Mouse (Mus musculus) thymus, adult 18-20 months (tissue): ENCODE results near the gene Thbd.

Experiments used
- DNase-seq, 2 experiments: peaks; one replicate each; pipeline ENCODE4 v3.0.0; 2022; ENCODE audit warnings: mixed read lengths in 2 of 2

Thbd gene

GRCm38 (mm10) chr2:148381076-148381475 lies 26.9 kb downstream of the Thbd start:
- DNase-seq = no peak

GRCm38 (mm10) chr2:148379899-148380413 lies 28.0 kb downstream of the Thbd start:
- DNase-seq = no peak

DNA sequence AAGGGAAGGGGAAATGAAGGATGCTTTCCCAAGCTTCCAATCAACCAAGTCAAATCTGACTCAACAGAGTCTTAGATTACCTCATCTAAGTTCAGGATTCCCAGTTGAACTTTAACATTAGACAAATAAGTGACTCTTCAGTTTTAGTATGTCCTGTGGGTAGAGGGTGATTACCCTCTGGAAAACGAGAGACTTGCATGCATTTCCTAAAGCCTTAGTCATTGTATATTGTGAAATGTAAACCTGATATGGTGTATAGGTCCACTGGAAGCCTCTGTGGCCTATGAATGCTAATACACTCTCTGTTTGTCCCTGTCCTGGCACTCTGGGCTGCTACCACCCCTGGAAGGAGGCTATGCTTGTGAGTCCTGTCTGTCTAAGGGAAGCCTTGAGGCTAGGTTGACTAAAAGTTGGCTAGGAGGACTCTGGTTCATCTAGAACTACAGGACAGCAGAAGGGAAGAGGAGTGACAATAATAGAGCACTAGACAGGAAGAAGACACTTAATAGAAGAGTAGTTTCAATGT lies 29.1 kb downstream of the Thbd start:
- DNase-seq = no peak

DNA sequence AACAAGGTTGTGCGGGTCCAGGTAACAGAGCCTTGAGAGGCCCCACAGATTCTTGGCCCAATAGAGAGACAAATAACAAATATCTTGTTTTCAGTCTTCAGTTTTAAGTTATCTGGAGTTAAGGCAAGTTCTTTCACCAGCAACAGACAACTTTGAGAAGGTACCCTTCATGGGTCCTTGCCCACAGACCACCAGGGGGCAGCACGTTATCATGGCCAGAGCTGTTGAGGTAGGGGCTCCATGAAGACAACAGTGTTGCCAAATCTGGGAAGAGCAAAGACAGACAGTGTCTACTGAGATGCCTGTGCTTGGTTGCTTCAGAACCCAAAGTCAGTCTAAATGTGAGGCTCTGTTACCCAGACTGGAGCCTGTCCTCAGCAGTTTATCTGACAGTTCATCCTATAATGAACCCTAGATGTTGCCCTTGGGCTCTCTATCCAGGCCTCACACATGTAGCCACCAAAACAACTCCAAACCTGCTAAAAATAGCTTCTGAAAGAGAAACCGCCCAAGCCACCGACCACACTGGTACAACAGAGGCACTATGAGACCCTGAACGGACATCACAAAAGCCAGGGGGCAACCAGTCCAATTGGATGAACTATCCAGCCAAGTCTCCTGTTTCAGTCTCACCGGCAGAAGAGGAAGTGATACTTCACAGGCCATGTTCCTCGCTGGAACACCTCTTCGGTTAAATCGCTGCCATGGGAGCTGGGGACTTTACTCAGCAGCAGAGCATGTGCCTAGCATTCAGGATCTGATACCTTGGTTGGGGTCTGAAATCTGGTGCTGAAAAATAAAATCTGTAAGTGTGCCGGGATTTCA lies 32.5 kb downstream of the Thbd start:
- DNase-seq = no peak

DNA sequence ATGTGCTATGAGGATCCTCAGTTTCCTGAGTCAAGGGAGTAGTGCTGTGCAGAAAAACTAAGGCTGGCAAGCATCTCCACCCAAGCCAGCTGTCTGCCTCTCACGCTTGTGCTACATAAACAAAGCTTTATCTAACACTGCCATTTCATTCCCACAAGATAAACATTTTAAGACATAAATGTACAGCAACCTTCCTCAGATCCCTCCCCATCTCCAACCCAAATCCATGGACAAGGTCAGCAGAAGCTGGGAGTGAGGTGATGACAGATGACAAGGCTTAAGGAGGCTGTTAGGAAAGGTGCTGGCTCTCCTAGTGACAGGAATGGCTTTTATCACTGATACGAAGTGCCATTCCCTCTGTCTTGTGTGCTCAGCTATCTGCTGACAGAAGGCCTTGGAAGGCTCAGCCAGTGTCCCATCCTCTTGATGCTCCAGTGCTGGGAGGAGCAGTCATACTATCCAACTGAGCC lies 34.4 kb downstream of the Thbd start:
- no peak for DNase-seq

DNA sequence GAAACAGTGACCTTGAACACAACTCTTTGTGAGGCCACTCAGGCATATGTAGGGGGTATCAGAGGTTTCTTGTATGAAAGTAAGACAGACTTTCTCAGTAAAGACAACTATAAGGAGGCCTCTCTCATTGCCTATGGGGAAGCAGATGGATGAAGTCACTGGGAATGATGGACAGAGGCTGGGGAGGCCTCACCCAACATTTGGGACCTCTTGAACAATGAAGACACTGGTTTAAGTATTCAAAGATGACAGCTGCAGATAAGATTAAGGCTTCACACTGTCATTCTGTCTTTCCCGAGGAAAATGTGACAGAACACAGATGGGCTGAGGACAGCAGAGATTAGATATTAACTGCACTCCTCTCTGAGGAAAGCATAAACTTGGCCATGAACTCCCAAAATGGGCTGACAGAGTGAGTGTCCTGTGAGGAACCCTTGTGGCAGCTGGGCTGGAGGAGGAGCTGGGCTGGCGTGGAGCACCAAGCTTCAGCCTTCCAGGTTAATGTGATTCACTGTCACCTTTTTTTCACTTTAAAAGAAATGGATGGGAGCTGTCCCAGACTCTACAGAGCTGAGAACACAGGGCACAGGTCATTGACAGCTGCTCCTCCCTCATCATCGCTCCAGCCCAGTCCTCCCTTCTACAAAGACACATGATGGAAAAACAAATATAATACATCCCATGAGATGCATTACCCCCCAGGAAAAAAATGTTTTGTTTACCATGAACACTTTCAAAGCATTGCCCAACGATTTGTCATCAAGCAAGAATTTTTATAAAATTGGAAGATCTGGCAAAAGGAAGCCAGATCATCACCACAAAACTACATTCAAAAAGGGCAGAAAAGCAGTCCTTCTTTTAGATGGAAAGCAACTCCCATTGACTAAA lies 36.0 kb downstream of the Thbd start:
- DNase-seq = no peak

GRCm38 (mm10) chr2:148365227-148365626 lies 42.8 kb downstream of the Thbd start:
- no peak for DNase-seq

- DNase-seq = no peak
These were observed 43.5 kb downstream of the Thbd start for GRCm38 (mm10) chr2:148364536-148364935.

- DNase-seq = no peak
These were observed 50.8 kb downstream of the Thbd start for GRCm38 (mm10) chr2:148357145-148357544.
